Mouse (Mus musculus) kidney, adult 8-10 months (tissue): ENCODE data around the gene Cgref1.

Experiments
- DNase-seq, 2 experiments: peaks; one replicate each; pipeline ENCODE4 v3.0.0; 2022

Cgref1 gene

DNA sequence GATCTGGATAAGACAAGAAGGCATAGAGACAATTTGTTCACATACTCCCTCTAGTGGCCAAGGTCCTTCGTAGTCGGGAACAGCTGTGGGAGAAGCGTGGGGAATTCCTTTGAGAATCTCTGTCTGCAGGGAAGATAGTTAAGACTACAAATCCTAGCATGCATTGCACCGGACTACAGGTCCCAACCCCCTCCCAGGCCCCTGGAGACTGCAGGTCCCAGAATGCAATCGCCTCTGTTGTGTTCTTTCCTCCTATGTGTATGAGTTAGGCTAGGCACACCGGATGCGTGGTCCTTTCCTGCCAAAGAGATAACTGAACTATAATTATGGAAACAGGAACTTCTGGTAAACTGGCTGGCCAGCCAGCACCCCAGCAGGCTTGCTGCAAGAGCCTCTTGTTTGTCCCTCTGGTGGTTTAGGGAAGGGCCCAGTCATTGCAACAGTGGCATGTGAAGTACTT, 29.4 kb downstream of the Cgref1 start:
- DNase-seq, result peak; percentile 93 to 97

DNA sequence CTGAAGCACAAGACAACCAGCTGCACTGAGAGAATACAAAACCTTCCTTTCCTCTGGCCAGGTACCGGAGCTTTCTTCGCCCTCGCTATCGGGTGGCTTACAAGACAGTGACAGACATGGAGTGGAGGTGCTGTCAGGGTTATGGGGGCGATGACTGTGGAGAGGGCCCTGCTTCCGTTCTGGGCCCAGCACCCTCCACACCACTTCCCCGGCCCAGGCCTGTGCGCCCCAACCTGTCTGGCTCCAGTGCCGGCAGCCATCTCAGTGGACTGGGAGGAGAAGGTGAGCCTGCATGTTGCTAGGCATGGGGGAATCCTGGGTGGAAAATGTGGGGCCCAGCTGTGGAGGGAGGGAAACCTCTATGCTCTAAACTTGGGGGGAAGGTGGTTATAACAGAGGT, 29.9 kb downstream of the Cgref1 start:
- DNase-seq, result no peak

DNA sequence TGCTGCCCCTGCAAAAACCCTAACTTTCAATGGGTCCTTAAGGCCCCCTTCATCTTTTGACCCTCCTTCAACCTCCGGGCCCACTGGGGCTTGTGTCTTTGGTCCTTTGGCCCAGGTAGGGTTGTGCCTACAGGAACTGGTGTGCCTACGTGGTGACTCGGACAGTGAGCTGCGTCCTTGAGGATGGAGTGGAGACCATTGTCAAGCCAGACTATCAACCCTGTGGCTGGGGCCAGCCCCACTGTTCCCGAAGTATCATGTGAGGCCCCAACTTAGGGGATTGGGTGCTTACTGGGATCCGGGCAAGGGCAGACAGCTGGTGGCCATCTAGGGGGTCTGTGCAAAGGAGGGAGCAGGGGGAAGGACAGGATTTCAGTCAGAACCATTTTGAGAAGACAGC, 30.5 kb downstream of the Cgref1 start:
- no peak for DNase-seq

- no peak for DNase-seq
These were observed 31.2 kb downstream of the Cgref1 start for GRCm38 (mm10) chr5:30914101-30914635.

GRCm38 (mm10) chr5:30913060-30913841, 32.1 kb downstream of the Cgref1 start, which contains the start of gene Emilin1:
Emilin1 (plus strand) TSS chr5:30913402.
- peak in 1 of 2 experiments; percentile 58 for DNase-seq

GRCm38 (mm10) chr5:30912156-30912555, 33.2 kb downstream of the Cgref1 start:
- DNase-seq, result no peak

DNA sequence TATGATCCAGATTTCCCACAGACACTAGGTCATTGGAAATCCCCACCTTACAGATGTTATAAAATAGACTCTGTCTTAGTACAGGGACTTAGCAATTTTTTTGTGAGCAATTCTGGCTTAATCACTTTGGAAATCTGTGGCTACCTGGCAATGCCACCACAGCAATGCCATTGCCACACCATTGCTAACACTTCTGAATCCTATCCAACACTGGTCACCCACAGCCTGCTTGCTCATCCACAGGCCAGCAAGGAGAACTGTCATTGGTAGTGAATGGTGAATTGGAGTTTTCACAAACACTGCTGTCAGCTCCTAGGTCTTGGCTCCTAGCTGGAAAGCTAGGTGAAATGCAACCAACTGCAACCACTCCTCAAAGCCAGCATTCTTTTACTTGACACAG, 34.9 kb downstream of the Cgref1 start:
- DNase-seq, result peak in 1 of 2 experiments; percentile 45

DNA sequence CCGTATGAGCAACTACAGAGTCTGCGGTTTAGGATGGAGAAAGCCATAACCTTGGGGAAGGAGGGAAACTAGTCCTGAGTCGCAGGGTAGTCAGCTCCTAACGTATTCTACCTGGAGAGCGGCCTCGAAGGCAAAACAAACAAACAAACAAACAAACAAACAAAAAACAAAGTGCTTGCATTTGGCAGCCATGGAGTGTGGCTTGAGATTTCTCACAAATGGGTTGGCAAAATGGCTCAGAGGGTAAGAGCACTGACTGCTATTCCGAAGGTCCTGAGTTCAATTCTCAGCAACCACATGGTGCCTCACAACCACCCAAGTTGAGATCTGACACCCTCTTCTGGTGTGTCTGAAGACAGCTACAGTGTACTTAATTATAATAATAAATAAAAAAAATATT, 35.5 kb downstream of the Cgref1 start:
- no peak for DNase-seq

- peak; percentile 81 to 89 for DNase-seq
These were observed 36.1 kb downstream of the Cgref1 start for GRCm38 (mm10) chr5:30909300-30909659.

- DNase-seq, result no peak
These were observed 36.7 kb downstream of the Cgref1 start for GRCm38 (mm10) chr5:30908426-30909299.

DNA sequence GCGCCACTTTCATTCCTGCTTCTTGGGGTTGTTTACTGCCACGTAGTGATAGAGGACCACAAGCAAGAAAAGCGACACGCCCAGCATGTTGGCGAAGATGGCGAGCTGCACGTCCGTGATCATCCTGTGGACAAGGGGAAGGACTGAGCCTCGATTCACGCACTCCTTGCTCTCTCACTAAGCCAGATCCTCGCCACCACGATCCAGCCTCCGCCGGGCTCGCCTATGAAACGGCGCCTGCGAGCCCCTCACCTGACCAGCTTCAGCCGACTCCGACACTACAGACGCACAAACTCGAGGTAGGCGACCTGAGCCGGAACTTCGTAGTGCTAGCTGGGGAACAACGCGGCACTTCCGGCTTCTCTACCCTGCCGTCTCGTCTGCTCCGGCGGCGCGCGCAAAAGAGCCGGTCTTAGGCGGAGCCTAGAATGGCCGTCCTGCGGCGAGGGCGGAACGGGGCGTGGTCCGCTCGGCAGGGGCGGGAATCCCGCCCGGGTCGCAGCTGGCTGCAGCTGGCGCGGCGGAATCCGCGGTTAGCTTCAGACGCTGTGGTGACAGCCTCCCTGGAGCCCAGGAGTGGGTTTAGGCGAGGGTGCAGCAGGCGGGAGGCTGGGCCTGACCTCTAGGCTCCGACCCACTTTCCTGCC, 37.9 kb downstream of the Cgref1 start, which contains the start of gene Ost4:
Gene Ost4 (minus strand): TSS at position 376 of the 647 bp plus-strand sequence.
- DNase-seq, result peak; percentile 97 to 98

- no peak for DNase-seq
These were observed 43.5 kb downstream of the Cgref1 start for GRCm38 (mm10) chr5:30901860-30902259.

GRCm38 (mm10) chr5:30890375-30890774, 55.0 kb downstream of the Cgref1 start:
- no peak for DNase-seq

GRCm38 (mm10) chr5:30889088-30889754, 56.2 kb downstream of the Cgref1 start:
- DNase-seq, result no peak

- peak; percentile 95 for DNase-seq
These were observed 56.9 kb downstream of the Cgref1 start, which contains the start of gene Agbl5 for GRCm38 (mm10) chr5:30888337-30889087. Agbl5 (plus strand) TSS chr5:30888694.

- DNase-seq, result peak; percentile 93 to 96
These were observed 57.5 kb downstream of the Cgref1 start for GRCm38 (mm10) chr5:30887858-30888336.

DNA sequence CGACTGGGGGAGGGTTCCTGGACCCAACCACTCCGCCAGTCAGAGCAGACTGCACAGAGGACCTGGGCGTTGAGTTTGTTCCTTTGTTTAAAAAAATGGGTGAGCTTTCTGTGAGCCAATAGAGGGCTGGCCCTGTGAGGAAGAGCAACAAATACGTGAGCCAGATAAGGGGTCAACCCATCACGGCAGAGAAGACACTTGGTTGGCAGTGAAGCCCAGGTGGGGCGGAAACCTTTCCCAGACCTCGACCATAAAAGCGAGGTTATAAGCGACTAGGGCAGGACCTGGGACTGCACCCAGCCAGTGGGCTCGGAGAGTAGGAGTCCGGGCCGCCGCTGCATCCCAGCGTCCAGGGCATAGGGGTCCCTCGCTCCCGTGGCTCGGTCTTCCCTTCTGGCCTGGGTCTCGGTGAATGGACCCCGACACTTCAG, 58.0 kb downstream of the Cgref1 start:
- DNase-seq, result peak; percentile 70 to 79

GRCm38 (mm10) chr5:30886731-30887130, 58.7 kb downstream of the Cgref1 start:
- DNase-seq, result no peak

- no peak for DNase-seq
These were observed 59.2 kb downstream of the Cgref1 start for GRCm38 (mm10) chr5:30886209-30886608.
